Mouse (Mus musculus) small intestine, adult 2 months (tissue): ENCODE data around the gene Zc3h4. TPM values are rescaled to one million over a fixed set of nuclear protein-coding genes. Genes with fewer than 3 reads are reported as not detected.

Experiments
- H3K27ac ChIP-seq: fragments of 200-500 bp; 2 replicates; pipeline ENCODE4 v1.5.1; 2012; ENCODE audit warnings: low read depth, low read length, control low read depth, inconsistent platforms; ENCODE audit not compliant: insufficient read depth
- H3K27me3 ChIP-seq: fragments of 200-500 bp; 2 replicates; pipeline ENCODE4 v1.6.1; 2012; ENCODE audit warnings: mild to moderate bottlenecking, moderate library complexity, low read length, inconsistent platforms; ENCODE audit not compliant: control insufficient read depth, insufficient read depth
- H3K36me3 ChIP-seq: fragments of 200-500 bp; 2 replicates; pipeline ENCODE4 v1.6.1; 2012; ENCODE audit warnings: mild to moderate bottlenecking, low read length, control low read depth, inconsistent platforms; ENCODE audit not compliant: control insufficient read depth, insufficient read depth
- H3K4me1 ChIP-seq: fragments of 200-500 bp; 2 replicates; pipeline ENCODE4 v1.6.1; 2012; ENCODE audit warnings: low read length, inconsistent platforms, mixed read lengths; ENCODE audit not compliant: control insufficient read depth, insufficient read depth, insufficient read length
- H3K4me3 ChIP-seq: fragments of 200-500 bp; 2 replicates; pipeline ENCODE4 v1.5.1; 2012; ENCODE audit warnings: low read depth, mild to moderate bottlenecking, control low read depth, inconsistent platforms, low read length, moderate library complexity
- CTCF ChIP-seq: fragments of 200-500 bp; IDR thresholded peaks from 2 replicates; pipeline ENCODE4 v1.5.1; 2012; ENCODE audit warnings: low read depth, mild to moderate bottlenecking, control low read depth, inconsistent platforms, low read length, moderate library complexity, mixed read lengths; ENCODE audit not compliant: insufficient replicate concordance, insufficient read length; ENCODE audit errors: extremely low read depth
- POLR2A ChIP-seq: fragments of 200-500 bp; IDR thresholded peaks from 2 replicates; pipeline ENCODE4 v1.6.1; 2012; ENCODE audit warnings: low read depth, mild to moderate bottlenecking, control low read depth, inconsistent platforms, low read length, moderate library complexity
- WGBS: fragments of 180-500 bp; shearing (Covaris S2); methylation state at CpG from one replicate; pipeline ENCODE4 v1.1.7; 2018; 5-methylcytosine and 5-hydroxymethylcytosine counted together
- polyA plus RNA-seq: library from polyadenylated mRNA; depleted of rRNA; stranded (reverse); fragments of >200 nt; gene quantifications from 2 replicates; pipeline ENCODE4 v1.2.3, GENCODE M21; 2012; rRNA removed

Zc3h4 gene
- polyA plus RNA-seq, 1 experiment = 60.6 TPM

DNA sequence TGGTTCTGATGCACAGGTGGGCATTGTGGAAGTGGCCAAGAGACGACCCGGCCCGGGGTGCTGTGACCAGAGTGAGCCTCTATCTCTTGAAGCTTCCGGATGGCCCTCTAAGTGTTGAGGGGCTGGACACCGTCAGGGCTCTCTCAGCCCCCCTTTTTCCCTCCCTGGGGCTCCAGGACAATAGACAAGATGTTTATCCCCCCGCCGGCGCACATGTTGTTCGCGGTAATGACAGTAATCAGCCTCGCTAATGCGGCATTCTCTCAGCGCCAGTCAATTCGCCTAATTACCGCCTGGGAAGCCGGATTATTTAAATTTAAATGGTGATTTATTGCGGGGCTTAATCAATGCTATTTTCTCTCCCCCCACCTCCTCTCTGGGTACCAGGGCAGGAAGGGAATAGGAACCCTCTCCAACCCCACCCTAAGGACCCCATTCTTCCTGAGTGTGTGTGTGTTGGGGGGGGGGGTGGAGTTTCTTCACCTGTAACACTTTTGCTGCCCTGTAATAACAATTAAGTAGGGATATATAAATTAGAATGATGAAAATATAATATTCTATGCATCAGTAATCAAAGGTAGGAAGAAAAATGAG, 71.5 kb downstream of the Zc3h4 start:
- WGBS = 27% methylated on average over 17 of the region's 17 CpGs
- TF ChIP-seq CTCF (no peak), POLR2A (no peak)
- H3K4me3 ChIP-seq = no peak overlapping the region
- peaks cover 7% of the 10 kb centered on the region for H3K4me1 ChIP-seq
- H3K27me3 ChIP-seq = peaks cover 44% of the 10 kb centered on the region
- no peaks in the 10 kb centered on the region for H3K36me3 ChIP-seq
- H3K27ac ChIP-seq = no peak overlapping the region

DNA sequence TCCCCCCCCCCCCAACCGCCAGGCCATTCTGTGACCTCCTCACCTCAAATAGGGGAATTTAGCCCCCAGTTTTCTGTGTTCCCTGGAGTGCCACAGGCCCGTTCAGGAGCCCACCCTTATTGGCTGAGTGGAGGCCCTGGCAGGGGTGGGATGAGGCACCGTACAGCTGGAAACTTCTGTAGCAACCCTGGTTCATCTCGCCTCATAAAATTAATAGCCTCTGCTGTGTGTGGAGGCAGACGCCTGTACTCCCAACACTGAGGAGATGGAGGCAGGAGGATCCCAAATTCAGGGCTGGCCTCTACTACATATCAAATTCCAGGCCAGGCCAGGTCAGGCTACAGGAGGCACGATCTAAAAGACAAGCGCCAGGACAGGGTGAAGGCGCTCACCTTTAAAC, 73.1 kb downstream of the Zc3h4 start:
- Histone ChIP-seq H3K36me3 (no peaks in the 10 kb centered on the region), H3K27me3 (peaks cover 44% of the 10 kb centered on the region), H3K27ac (no peak overlapping the region), H3K4me3 (no peak overlapping the region), H3K4me1 (peaks cover 7% of the 10 kb centered on the region)
- 44% methylated on average over 8 of the region's 8 CpGs for WGBS
- TF ChIP-seq CTCF = no peak

DNA sequence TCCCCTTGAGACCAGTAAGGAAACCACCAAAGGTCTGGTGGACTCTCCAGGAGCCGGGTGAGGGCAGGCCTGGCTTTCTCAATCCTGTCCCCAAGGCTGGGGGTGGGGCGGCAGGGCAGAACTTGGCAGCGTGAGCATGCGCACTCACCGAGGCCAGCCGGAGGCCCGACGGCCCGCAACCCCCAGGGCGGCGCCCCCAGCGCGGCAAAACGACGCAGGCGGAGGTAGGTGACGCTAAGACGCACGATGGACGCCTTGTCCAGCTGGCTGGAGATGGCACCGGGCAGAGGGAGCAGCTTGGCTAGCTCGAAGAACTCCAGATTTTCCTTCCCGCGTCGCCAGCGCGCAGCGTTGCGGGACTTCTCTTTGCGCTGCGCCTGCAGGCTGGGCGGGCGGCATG, 73.7 kb downstream of the Zc3h4 start:
- Histone ChIP-seq H3K27ac (no peak overlapping the region), H3K4me3 (peak overlapping the region; percentile 38), H3K36me3 (no peaks in the 10 kb centered on the region), H3K4me1 (peaks cover 5% of the 10 kb centered on the region), H3K27me3 (peaks cover 44% of the 10 kb centered on the region)
- 6% methylated on average over 33 of the region's 33 CpGs for WGBS
- TF ChIP-seq POLR2A (no peak), CTCF (no peak)

DNA sequence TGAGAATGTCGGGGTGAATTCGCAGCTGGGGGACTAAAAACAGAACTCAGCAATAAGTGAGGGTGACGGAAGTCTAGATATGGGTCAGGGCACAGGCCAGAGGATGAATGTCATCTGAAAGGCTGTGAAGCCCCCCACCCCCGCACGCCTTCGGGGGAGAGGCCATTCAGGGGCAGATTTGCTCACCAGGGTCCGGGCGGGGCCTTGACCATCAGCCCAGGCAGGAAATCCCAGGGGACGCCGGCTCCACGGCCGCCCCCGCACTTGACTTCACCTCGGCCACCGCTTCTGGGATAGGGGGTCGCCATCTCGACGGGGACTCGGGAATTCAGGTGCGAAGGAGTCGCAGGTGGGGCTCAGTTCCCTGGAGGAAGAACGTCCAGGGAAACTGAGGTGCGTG, 74.6 kb downstream of the Zc3h4 start:
- WGBS = 6% methylated on average over 23 of the region's 23 CpGs
- H3K4me1 ChIP-seq = peaks cover 4% of the 10 kb centered on the region; the same call in 1 of the 2 replicates
- H3K27ac ChIP-seq = no peak overlapping the region
- TF ChIP-seq CTCF = no peak
- no peak for TF ChIP-seq POLR2A
- no peaks in the 10 kb centered on the region for H3K36me3 ChIP-seq
- H3K27me3 ChIP-seq = peaks cover 44% of the 10 kb centered on the region
- H3K4me3 ChIP-seq = no peak overlapping the region

DNA sequence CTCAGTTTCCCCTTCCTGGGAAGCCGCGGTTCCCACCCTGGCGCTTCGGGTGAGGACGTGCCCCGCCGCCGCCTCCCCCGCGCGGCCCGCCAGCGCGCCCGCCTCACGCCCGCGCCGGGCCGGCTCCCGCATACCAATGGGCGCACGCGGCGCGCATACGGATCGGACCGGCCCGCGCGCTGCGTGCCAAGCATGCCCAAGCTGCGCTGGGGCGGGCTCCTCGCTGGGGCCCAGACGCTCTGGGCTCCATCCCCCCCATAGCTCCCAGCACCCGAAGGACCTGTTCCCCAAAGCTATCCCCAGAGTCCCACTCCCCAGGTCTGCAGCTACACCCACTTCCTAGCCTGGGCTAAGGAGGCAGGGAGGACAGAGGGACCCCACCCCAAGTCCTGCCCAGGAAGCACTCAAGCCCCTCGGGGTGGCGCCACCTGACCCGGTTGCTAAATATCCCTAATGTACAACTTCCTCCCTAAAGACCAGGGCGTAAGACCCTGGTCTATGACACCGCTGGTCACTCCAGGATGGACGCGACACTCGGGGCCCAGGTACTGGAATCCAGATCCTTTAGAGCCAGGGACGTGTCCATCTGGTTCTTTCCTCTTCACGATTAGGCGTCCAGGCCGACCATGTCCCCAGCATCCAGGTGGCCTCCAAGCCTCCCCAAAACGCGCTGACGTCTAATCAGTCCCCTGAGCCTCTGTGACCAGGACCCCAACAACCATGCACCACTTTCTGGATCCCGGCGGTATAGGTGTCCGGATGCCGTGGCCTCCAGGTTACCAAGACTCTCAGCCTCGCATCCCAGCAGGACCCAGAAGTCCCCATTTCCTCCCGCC, 75.3 kb downstream of the Zc3h4 start:
- WGBS = 3% methylated on average over 57 of the region's 59 CpGs
- no peak overlapping the region for H3K27ac ChIP-seq
- peaks cover 4% of the 10 kb centered on the region; the same call in 1 of the 2 replicates for H3K4me1 ChIP-seq
- no peaks in the 10 kb centered on the region for H3K36me3 ChIP-seq
- peak overlapping the region; percentile 26 for H3K4me3 ChIP-seq
- H3K27me3 ChIP-seq = peaks cover 44% of the 10 kb centered on the region
- no peak for TF ChIP-seq CTCF

DNA sequence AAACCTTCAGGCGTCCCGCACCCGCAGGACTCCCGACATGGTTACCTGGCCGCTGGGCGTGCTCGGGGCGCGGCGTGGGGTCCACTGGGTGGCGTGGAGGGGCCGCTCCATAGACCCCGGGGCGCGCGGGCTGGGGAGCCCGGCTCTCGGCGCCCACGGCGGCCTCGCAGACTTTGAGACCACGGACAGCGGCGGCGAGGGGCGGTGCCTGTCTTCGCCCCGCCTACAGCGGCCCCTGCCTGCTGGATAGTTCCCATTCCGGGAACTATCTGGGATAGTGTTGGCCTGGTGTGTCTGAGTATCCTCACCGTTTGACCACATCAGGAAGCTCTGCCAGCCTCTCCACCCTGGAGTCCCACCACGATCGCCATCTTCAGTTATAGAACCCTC, 75.9 kb downstream of the Zc3h4 start:
- Histone ChIP-seq H3K27me3 (peaks cover 44% of the 10 kb centered on the region), H3K4me3 (peak overlapping the region; percentile 26), H3K36me3 (no peaks in the 10 kb centered on the region), H3K27ac (no peak overlapping the region), H3K4me1 (peaks cover 4% of the 10 kb centered on the region; the same call in 1 of the 2 replicates)
- TF ChIP-seq CTCF (no peak), POLR2A (no peak)
- WGBS = 4% methylated on average over 34 of the region's 34 CpGs

DNA sequence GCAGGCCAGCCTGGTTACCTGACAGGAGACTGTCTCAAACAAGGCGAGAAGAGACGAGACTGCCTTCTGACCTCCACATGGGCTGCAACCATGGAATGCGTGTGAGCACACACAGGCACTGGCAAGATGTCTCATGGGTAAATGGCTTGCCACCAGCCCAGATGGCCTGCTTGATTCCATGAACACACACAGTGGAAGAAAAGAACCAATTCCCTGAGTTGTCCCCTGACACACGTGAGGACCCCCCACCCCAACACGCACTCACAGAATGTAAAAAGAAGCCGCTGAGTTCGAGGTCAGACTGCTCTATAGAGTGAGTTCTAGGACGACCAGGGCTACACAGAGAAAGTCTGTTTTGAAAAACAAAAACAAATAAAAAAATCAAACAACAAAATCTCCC, 76.9 kb downstream of the Zc3h4 start, which contains the start of gene Npas1:
Npas1 (minus strand) TSS at position 101 of the 400 bp plus-strand sequence.
- peak within 1 kb of the TSS; percentile 26 for H3K4me3 ChIP-seq
- peaks cover 4% of the 10 kb centered on the region; the same call in 1 of the 2 replicates for H3K4me1 ChIP-seq
- no peaks in the 10 kb centered on the region for H3K36me3 ChIP-seq
- 86% methylated on average over 8 of the region's 8 CpGs for WGBS
- H3K27me3 ChIP-seq = peaks cover 35% of the 10 kb centered on the region
- no peak within 1 kb of the TSS for H3K27ac ChIP-seq
- no peak for TF ChIP-seq POLR2A
- no peak for TF ChIP-seq CTCF

Other genes starting within 250 kb of the Zc3h4 start
- 20.3 and 21.6 TPM in 2 replicates for gene Meis3, start 225.8 kb upstream of the Zc3h4 start, polyA plus RNA-seq
- gene Dhx34, start 178.9 kb upstream of the Zc3h4 start, polyA plus RNA-seq = 28.7 and 49.1 TPM in 2 replicates
- gene C5ar2, start 156.8 kb upstream of the Zc3h4 start, polyA plus RNA-seq = 0.32 and 0.34 TPM in 2 replicates
- 5.4 and 5.7 TPM in 2 replicates for gene C5ar1, start 141.4 kb upstream of the Zc3h4 start, polyA plus RNA-seq
- gene Inafm1, start 127.3 kb upstream of the Zc3h4 start, polyA plus RNA-seq = 61.0 and 121 TPM in 2 replicates
- gene Ccdc9, start 114.1 kb upstream of the Zc3h4 start, polyA plus RNA-seq = 14.2 and 24.9 TPM in 2 replicates
- gene Bbc3, start 92.5 kb upstream of the Zc3h4 start, polyA plus RNA-seq = 8.3 and 50.9 TPM in 2 replicates
- gene Sae1, start 13.1 kb upstream of the Zc3h4 start, polyA plus RNA-seq = 9.8 and 15.0 TPM in 2 replicates
- gene Tmem160, start 51.9 kb downstream of the Zc3h4 start, polyA plus RNA-seq = 156 and 330 TPM in 2 replicates
- gene Npas1, start 76.8 kb downstream of the Zc3h4 start, polyA plus RNA-seq = 0.05 TPM in 1 of 2 replicates, not detected in the other
- gene Arhgap35, start 214.1 kb downstream of the Zc3h4 start, polyA plus RNA-seq = 3.6 and 11.6 TPM in 2 replicates